Mouse (Mus musculus): Measurements from ENCODE around the gene Atg7. TPM values are rescaled to one million over a fixed set of nuclear protein-coding genes. Genes with fewer than 3 reads are reported as not detected.

Atg7 gene
- total and polyA plus RNA-seq, 3 experiments: 11.1 to 15.7 (median 14.8) TPM

- no peak for DNase-seq (ENCODE audit: extremely low read depth)
- H3K27me3 ChIP-seq (replicated peaks): no peaks in the 10 kb centered on the region
- no peaks in the 10 kb centered on the region for H3K9me3 ChIP-seq (replicated peaks; ENCODE audit: low read length)
- no peaks in the 10 kb centered on the region for H3K79me2 ChIP-seq (replicated peaks; ENCODE audit: control insufficient read depth, extremely low read depth, insufficient read depth, poor library complexity, severe bottlenecking)
- no peak overlapping the region for H3K4me2 ChIP-seq (ENCODE audit: insufficient read depth, low read depth, poor library complexity, severe bottlenecking)
- peaks cover 14 to 47% of the 10 kb centered on the region in 2 experiments for H3K4me1 ChIP-seq (ENCODE audit: control insufficient read depth in 1 of 2, insufficient read depth in 2 of 2)
- dilution Hi-C loops (cut with MboI; ENCODE audit: extremely low pct_ligation_motif_present, extremely low pct_unique_long_range_greater_than_20kb, low sequenced_read_pairs) (no loop called here), in situ Hi-C loops (cut with MboI; ENCODE audit: low pct_ligation_motif_present, low pct_unique_long_range_greater_than_20kb, low sequenced_read_pairs) (no loop called here)
- TF ChIP-seq IRF4 (IDR thresholded peaks at IDR 0.05; ENCODE audit: low read depth, low read length) (no peak), TBP (conservative IDR thresholded peaks at IDR 0.05; ENCODE audit: low read depth, low read length) (no peak), POLR2AphosphoS2 (IDR thresholded peaks at IDR 0.05; ENCODE audit: low read depth, low read length) (no peak), ELF1 (IDR thresholded peaks at IDR 0.05; ENCODE audit: low read depth, low read length) (no peak), MYC (IDR thresholded peaks at IDR 0.05; ENCODE audit: low read depth, low read length) (no peak), MEF2A (IDR thresholded peaks at IDR 0.05; ENCODE audit: borderline replicate concordance, low read depth, low read length) (no peak), ZMIZ1 (IDR thresholded peaks at IDR 0.05; ENCODE audit: low read depth, low read length) (no peak), JUND (conservative IDR thresholded peaks at IDR 0.05; ENCODE audit: low read depth, low read length) (no peak), EP300 (IDR thresholded peaks at IDR 0.05; ENCODE audit: low read length) (no peak), NELFE (IDR thresholded peaks at IDR 0.05; ENCODE audit: low read depth, low read length) (no peak), PAX5 (IDR thresholded peaks at IDR 0.05; ENCODE audit: low read length) (no peak), MAFK (IDR thresholded peaks at IDR 0.05; ENCODE audit: insufficient replicate concordance, low read length) (no peak), RAD21 (IDR thresholded peaks at IDR 0.05; ENCODE audit: low read depth, low read length) (no peak), TCF12 (IDR thresholded peaks at IDR 0.05; ENCODE audit: low read depth, low read length) (no peak), MAX (IDR thresholded peaks at IDR 0.05; ENCODE audit: low read length) (no peak)
- no peak overlapping the region for H3K27ac ChIP-seq (ENCODE audit: insufficient read depth, low read depth)
- no peak overlapping the region for H3K4me3 ChIP-seq (replicated peaks in 1 of 3; ENCODE audit: low read depth in 2 of 3, low read length in 2 of 3, poor library complexity in 1 of 3)
- no peak overlapping the region for H3K9ac ChIP-seq (ENCODE audit: insufficient read depth, low read depth)
- peaks cover 3 to 11% of the 10 kb centered on the region in 2 experiments for H3K36me3 ChIP-seq (replicated peaks in 1 of 2; ENCODE audit: control insufficient read depth in 1 of 2, insufficient read depth in 1 of 2, low read length in 1 of 2)
Observed at GRCm38 (mm10) chr6:114743126-114743525, 100.2 kb downstream of the Atg7 start.

- H3K4me1 ChIP-seq (ENCODE audit: control insufficient read depth in 1 of 2, insufficient read depth in 2 of 2): peaks cover 14 to 53% of the 10 kb centered on the region in 2 experiments
- no peaks in the 10 kb centered on the region for H3K27me3 ChIP-seq (replicated peaks)
- no peaks in the 10 kb centered on the region for H3K9me3 ChIP-seq (replicated peaks; ENCODE audit: low read length)
- H3K27ac ChIP-seq (ENCODE audit: insufficient read depth, low read depth): no peak overlapping the region
- peaks cover 0 to 7% of the 10 kb centered on the region in 2 experiments for H3K36me3 ChIP-seq (replicated peaks in 1 of 2; ENCODE audit: control insufficient read depth in 1 of 2, insufficient read depth in 1 of 2, low read length in 1 of 2)
- in situ Hi-C loops (cut with MboI; ENCODE audit: low pct_ligation_motif_present, low pct_unique_long_range_greater_than_20kb, low sequenced_read_pairs): no loop called here
- no peak for DNase-seq (ENCODE audit: extremely low read depth)
- H3K4me3 ChIP-seq (replicated peaks in 1 of 3; ENCODE audit: low read depth in 2 of 3, low read length in 2 of 3, poor library complexity in 1 of 3): no peak overlapping the region
- no peak overlapping the region for H3K4me2 ChIP-seq (ENCODE audit: insufficient read depth, low read depth, poor library complexity, severe bottlenecking)
- dilution Hi-C loops (cut with MboI; ENCODE audit: extremely low pct_ligation_motif_present, extremely low pct_unique_long_range_greater_than_20kb, low sequenced_read_pairs): no loop called here
- H3K79me2 ChIP-seq (replicated peaks; ENCODE audit: control insufficient read depth, extremely low read depth, insufficient read depth, poor library complexity, severe bottlenecking): no peaks in the 10 kb centered on the region
- H3K9ac ChIP-seq (ENCODE audit: insufficient read depth, low read depth): no peak overlapping the region
- TF ChIP-seq MAZ (IDR thresholded peaks at IDR 0.05; ENCODE audit: low read depth, low read length): no peak
- TF ChIP-seq ZMIZ1 (IDR thresholded peaks at IDR 0.05; ENCODE audit: low read depth, low read length): no peak
- TF ChIP-seq EP300 (IDR thresholded peaks at IDR 0.05; ENCODE audit: low read length): no peak
- no peak for TF ChIP-seq ETS1 (conservative IDR thresholded peaks at IDR 0.05; ENCODE audit: low read depth, low read length)
- no peak for TF ChIP-seq CHD2 (IDR thresholded peaks at IDR 0.05; ENCODE audit: low read length)
- TF ChIP-seq USF2 (conservative IDR thresholded peaks at IDR 0.05; ENCODE audit: low read depth, low read length): no peak
Observed at GRCm38 (mm10) chr6:114743845-114744244, 100.9 kb downstream of the Atg7 start.
